Mouse (Mus musculus) adrenal gland, postnatal 4 days (tissue): ENCODE measurements around the gene Ttc9. TPM values are rescaled to one million over a fixed set of nuclear protein-coding genes. Genes with fewer than 3 reads are reported as not detected.

Source experiments
- total RNA-seq, 2 experiments: library from RNA; stranded (reverse); gene quantifications; 2 replicates each; pipeline ENCODE4 v1.2.3; 2021

Gene Ttc9
- total RNA-seq, 2 experiments from 2014 or later, result 5.4 to 8.0 TPM

Other genes with a start within 250 kb of the Ttc9 start
- gene Adam4, start 209.3 kb upstream of the Ttc9 start, total RNA-seq, result 1 to 10 TPM; 1.7 to 2.6 TPM
- gene Cox16, start 146.1 kb upstream of the Ttc9 start, total RNA-seq, result 100 to 1,000 TPM in 1 of 2 experiments, 10 to 100 TPM in 1; 90.3 to 114 TPM
- gene Gm20498, start 98.3 kb upstream of the Ttc9 start, total RNA-seq, result 10 to 100 TPM; 25.6 to 29.4 TPM
- 10 to 100 TPM; 28.0 to 31.2 TPM for gene Synj2bp, start 98.3 kb upstream of the Ttc9 start, total RNA-seq
- gene Adam21, start 62.8 kb upstream of the Ttc9 start, total RNA-seq, result under 1 TPM; 0.08 to 0.11 TPM
- gene Med6, start 36.2 kb upstream of the Ttc9 start, total RNA-seq, result 10 to 100 TPM; 33.0 to 37.3 TPM
- gene Map3k9, start 149.9 kb downstream of the Ttc9 start, total RNA-seq, result 1 to 10 TPM; 3.6 to 5.2 TPM
- gene Pcnx, start 228.8 kb downstream of the Ttc9 start, total RNA-seq, result 10 to 100 TPM; 64.8 to 68.2 TPM